Mouse (Mus musculus) CH12.LX (cell line): Measurements from ENCODE around the gene Slc24a3.

Experiments used
- ETS1 ChIP-seq: conservative IDR thresholded peaks from 2 replicates; pipeline ENCODE4 v1.6.1; 2012; ENCODE audit warnings: low read depth, mild to moderate bottlenecking, inconsistent platforms, low read length, improper control_type of control experiment, moderate library complexity
- KAT2A ChIP-seq: IDR thresholded peaks from 2 replicates; pipeline ENCODE4 v1.6.1; 2012; ENCODE audit warnings: low read length, improper control_type of control experiment, inconsistent platforms; ENCODE audit not compliant: insufficient replicate concordance

- no peak for TF ChIP-seq KAT2A
- TF ChIP-seq ETS1: no peak
Measured at GRCm38 (mm10) chr2:145681626-145682025, 514.1 kb downstream of the Slc24a3 start.
